Mouse (Mus musculus) kidney, postnatal 25 days (tissue): ENCODE measurements around the gene Gm26620.

Source experiments
- DNase-seq, 2 experiments: peaks; one replicate each; pipeline ENCODE4 v3.0.0; 2021; ENCODE audit warnings: mixed read lengths in 2 of 2

Gene Gm26620

DNA sequence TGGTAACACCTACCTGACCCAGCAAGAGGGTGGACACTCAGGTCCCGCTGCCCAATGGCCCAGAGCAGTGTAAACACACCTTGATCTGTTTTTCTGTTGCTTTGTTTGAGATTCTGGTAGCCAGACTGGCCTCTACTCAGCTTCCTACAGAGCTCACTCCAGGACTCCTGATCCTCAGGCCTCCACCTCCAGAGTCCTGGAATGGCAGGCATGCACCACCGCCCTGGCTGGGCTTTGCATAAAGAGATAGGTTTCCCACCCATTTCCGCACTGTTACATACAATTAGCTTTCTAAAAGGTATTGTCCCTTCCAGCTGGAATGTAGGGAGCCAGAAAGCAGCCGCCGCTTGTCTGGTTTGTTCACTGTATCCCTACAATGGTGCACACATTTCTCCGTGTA lies 13.5 kb upstream of the Gm26620 start:
- DNase-seq: no peak

DNA sequence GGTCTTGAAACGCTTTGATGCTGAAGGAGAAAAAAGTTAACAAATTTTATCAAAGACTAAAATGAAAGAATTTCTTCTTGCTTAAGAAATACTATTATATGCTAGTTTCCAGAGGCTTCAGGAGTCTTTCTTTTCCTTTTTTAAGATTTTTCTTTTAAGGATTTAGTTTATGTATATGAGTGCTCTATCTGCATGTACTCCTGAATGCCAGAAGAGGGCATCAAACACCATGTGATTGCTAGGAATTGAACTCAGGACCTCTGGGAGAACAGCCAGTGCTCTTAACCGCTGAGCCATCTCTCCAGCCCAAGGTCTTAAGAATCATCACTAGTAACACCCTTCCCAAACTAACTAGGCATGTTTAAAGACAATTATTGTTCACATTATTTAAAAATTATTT lies 12.9 kb upstream of the Gm26620 start:
- no peak for DNase-seq

DNA sequence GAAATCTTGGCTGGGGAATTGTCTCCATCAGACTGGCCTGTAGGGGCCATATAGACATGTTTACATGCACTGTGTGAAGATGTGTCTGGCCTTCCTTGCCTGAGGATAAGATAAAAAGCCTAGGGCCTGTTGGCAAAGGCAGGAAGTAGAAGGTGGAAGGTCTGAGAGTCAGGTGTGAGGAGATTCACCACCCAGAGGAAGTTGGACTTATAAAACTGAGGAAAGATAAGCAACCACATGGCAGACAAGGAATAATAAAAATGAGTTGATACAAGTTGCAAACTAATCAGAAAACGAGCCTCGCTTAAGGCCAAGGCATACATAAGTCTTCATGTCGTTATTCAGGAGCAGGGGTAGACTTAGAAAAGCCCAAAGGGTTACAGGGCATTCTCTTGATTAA lies 9.2 kb upstream of the Gm26620 start:
- DNase-seq: no peak

DNA sequence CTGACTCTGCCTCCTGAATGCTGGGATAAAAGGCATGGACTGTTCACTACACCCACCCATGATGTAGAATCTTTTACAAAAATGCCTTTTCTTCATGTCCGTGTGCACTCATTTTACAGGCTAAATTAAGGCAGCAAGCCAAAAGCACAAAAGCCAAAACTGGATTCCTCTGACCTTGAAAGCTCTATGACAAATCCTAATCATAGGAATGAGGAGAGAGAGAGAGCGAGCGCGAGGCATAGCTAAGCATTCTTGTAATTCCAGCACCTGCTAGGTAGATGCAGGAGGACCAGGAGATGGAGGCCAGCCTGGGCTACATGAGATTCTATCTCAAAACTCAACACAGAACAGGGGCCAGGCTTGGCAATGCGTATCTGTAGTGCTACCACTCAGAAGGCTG lies 8.0 kb upstream of the Gm26620 start:
- no peak for DNase-seq

DNA sequence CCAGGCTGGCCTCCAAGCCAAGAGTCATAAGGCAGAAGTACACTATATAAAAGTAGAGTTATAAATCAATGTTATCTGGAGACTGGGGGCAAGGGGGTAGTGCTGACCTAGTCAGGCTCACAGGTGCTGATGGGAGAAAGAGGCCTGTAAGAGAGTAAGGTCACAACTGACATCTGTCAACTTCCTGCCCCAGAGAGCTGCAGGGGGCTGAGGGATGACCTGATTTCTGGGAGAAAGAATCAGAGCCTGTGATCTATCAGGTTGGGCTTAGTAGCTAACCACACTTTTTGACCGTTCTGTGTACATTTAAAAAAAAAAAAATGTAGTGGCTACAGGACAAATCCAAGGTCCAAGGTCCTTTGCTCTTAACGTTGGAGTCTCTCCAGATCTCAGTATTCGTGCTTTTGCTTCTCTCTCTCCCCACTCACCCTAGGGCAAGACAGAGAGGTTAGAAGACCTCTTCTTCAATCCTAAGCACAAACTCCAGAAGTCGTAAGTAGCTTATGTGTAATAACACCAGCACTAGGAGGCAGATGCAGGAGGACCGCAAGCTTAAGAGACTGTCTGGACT lies 1.9 kb upstream of the Gm26620 start:
- DNase-seq: no peak

DNA sequence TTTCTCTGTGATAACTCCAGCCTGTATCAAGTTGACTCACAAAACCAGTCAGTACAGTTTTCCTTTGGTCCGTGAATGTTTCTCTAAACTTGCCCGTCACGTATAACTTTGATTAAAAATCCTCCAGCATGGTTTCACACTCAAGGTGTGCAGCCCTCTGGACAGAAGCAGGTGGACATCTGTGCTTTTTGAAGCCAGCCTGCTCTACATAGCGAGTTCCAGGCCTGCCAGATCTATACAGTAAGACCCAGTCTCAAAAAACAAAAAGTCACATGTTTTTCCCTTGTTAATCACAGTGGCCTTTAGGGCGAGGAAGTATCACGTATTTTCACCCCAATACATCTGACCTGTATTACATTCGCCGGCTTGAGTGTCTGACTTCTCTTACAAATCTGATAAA lies 475 bp upstream of the Gm26620 start:
- no peak for DNase-seq

DNA sequence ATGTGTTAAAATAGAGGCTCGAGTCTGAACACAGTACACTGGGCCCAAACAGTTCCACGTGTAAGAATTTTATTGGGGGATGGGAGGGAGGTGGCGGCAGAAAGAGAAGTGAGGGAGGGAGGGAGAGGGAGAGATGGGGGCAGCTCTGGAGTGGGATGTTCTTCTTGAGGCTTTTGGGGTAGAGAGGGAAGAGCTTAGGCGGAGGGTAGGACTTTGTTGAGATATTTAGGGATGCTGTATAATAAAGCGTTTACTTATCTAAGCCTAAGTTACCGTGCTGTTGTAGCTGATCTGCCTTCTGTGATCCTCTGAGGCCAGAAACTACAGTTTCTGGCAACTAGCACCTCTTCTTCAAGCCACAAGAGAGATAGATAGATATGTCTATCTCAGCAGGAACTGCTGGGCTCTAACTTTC lies 1.2 kb downstream of the Gm26620 start:
- DNase-seq: no peak

DNA sequence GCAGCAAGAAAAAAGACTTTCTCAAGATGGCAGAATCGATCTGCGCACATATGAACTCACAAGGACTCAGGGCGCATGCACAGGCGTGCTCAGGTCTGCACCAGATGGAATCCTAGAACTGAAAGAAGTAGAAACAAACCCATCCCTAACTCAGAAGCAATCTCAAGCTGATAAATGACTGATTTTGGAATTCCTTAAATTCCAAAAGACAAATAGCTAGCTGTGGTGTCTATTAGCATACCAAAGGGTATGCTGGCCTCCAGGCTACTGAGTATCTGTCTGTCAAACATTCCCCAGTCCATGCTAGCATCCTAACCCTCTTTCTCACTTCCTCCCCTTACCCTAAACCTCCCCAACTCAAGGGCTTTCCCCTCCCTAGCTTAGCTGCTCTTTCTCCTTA lies 4.4 kb downstream of the Gm26620 start:
- DNase-seq: no peak

DNA sequence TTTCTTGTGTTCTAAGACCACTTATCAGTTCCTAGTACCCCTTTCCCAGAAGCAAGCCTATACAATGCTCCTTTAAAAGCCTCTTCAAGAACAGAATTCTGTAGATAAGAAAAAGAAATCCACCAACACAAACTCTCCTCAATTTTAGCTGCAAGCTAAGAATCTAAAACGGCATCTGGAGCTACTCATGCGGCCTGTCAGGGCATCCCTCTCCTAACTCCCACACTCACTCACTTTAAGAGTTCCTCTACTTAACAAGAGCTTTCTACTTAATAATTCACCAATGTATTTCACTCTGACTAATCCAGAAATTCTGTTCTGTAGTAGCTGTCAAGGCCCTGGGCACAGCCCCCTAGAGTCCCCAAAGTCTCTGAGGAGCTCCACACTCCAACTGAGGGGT lies 6.8 kb downstream of the Gm26620 start:
- no peak for DNase-seq

DNA sequence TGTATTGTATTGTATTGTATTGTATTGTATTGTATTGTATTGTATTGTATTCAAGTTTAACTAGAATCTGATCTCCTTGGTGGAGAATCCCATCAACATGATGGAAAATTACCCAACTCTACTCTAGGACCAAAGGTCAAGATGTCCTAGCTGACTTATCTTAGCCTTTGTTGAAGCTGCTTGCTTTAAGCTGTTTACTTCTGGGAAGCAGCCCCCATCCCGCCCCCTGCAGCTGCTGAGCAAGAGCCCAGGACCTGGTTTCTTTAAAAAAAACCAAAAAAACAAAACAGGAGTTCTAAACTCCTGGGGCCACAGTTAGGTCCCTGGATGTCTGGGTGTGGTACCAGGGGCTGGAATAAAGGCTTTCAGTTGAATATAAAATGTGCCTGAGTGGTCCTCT lies 7.4 kb downstream of the Gm26620 start:
- DNase-seq: no peak

DNA sequence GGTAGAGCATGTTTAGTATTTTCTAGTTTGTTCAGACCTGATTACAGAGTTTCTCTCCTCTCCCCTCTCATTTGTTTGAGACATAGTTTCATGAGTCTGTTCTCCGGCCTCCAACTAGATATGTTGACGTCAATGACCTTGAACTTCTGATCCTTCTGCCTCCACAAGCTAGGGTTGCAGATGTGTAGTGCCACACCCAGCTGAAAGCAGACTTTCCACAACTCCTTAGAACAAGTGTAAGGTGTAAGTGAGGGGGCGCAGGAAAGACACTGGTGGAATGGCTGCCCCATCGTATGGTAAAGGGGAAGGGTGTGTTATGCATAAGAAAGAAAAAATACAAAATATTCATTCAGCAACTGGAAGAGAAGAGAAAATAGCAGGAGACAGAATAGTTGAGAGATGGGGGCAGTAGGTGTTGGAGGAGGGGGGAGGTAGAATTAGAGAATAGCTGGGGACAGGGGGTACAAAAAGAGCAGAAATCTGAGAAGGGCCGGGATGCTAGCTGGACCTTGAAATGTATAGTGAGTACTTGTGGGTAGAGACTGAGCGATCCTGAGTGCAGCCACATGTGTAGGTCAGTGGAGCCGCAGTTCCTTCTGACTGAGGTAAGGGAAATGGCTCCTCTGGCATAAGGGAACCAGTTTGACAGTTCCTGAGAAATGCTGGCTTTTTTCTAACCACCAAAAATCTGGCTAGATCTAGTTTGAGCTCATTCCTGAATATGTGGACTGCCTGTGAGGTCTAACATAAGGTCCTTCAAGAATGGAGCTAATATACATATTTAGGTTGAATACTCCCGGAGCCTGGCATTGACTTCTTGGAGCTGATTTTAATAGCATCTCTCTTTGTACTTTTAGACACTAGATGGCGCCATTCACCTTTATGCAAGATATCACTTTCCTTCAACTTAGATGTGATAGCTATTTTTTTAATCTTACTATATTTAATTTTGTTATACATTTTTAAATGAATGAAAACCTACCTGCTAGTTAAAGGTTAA lies 10.0 kb downstream of the Gm26620 start:
- DNase-seq: no peak

DNA sequence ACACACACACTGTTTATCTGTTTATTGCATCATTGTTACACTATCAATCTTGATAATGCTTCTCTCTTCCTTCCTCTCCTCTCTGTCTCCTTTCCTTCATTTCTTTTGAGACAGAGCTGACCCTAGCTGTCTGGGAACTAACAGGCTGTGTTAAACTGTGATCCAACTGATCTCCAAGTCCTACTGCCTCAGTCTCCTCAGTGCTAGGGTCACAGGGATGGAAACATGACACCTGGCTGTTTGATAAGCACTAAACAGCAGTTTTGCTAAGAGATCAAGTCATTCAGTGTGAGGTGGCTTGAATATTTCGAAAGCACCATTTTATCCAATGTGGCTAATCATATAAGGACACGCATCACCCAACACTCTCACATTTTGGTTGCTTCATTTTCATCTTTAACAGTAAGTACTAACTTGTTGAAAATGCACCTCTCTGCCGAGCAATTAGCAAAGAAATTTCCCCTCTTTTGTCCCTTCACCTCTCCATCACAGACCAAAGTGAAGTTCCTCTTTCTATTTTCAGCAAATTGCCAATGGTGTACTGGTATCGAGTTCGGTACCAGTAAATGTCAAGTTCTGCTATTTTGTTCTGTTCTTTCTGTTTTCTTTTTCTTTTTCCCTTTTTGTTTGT lies 11.9 kb downstream of the Gm26620 start:
- DNase-seq: no peak

DNA sequence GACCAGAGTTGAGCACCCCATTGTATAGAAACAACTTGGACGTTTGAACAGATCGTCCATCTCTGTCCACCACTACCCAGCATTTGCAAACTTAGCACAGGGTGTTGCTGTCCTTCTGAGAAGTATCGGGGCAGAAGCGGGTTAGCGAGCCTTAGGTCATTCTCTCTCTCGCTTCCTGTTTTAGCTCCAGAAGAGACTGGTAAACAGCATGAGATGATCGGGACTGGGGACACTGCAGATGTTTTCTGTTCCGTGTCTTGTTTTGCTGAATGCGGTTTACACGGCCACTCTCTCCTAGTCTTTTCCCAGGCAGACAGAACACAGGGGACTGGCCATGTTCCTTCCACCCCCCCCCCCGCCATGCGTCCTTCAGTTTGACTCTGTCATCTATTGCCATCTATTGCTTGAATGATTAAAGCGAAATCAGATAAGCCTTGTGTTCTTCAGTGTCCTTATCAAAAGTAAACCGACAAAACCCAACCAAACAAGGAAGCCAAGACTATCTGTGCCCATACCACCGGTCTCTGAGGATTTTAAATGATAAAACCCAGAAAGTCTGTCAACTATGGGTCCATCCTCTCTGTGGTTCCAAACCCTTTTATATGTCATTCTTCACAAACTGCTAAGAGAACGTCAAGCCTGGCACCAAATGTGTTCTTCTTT lies 13.7 kb downstream of the Gm26620 start:
- no peak for DNase-seq

DNA sequence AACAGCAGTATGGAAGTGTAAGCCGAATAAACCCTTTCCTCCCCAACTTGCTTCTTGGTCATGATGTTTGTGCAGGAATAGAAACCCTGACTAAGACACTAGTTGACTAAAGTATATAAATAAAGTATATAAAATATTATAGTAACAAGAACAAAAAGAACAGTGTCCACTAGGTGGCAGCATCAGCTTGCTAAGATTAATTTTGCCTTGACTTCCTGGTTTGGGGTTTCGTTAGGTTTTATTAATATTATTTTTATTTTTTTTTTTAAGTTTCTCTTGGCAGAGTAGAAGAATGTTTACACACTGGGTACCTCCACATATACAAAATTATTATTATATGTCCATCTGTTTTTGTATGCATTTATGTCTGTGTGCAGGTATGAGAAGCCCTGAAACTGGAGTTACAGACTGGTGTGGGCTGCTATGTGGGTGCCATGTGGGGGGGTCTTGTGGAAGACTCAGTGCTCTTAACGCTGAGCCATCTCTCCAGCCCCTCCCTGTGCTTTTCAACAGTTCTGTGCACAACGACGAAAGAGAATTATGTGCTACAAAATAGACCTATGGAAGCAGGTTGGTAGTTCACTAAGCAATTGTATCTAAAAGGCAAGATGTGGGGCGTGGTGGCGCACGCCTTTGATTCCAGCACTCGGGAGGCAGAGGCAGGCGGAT lies 16.1 kb downstream of the Gm26620 start:
- peak in 1 of 2 experiments; percentile 80 for DNase-seq

DNA sequence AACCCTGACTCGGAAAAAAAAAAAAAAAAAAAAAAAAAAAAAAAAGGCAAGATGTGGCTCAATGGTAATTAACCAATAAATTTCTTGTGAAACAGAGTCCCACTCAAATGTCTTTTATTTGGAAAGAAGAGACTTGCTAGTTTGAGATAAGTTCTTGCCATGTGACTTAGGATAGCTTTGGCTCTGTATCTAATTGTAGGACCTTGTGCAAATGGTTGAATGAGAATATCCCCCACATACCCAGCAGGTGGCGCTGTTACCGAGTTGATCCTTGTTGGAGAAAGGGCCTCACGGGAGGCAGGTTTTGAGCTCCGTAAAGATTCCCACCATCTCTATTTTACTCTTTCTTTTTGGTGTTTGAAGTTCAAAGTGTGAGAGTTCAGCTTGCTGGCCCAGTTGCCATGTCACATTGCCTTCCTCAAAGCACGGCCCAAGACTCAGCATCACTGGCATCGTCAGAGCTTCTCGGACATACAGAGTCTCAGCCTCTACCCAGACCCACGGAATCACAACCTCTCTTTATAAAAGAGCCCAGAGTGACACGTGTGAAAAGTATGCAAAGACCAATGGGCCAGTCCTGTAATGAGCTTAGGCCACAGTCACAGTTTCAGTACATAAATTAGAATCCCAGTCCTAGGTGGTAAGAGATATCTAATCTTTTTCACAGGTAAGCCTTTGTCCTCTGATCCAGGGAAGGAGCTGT lies 16.8 kb downstream of the Gm26620 start:
- peak; percentile 80 to 90 for DNase-seq

DNA sequence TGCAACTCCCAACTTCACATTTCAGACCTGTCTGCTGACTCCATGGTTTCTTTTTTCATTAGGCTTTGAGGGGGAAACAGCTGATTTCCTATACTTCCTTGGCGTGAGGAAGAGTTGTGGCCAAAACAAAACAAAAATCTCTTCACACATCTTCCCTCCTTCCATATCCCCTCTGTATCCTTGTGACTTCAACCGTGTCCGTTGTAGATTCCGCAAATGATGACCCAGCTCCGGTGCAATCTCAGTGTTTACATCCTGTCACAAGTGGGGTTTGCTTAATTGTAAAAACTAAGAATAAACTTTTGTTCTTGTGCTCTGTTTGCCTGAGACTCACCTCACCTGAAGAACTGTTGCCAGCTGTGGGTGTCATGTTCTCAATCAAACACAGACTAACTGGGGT lies 18.6 kb downstream of the Gm26620 start:
- no peak for DNase-seq

DNA sequence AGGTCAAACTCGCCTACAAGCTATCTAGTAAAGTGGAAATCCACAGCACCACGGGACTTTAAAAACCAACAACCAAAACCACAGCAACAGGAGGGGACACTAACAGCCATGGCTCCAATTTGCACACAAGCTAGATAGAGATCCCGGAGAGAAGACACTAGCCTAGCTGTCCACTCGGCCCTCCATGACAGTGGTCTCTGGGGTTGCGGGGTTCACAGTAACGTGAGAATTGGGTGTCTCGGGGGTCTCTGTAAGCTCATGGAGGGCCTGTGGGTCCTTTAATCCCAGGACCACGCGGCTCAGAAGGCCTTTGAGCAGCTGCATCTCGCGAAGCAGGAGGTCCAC lies 22.2 kb downstream of the Gm26620 start:
- no peak for DNase-seq

DNA sequence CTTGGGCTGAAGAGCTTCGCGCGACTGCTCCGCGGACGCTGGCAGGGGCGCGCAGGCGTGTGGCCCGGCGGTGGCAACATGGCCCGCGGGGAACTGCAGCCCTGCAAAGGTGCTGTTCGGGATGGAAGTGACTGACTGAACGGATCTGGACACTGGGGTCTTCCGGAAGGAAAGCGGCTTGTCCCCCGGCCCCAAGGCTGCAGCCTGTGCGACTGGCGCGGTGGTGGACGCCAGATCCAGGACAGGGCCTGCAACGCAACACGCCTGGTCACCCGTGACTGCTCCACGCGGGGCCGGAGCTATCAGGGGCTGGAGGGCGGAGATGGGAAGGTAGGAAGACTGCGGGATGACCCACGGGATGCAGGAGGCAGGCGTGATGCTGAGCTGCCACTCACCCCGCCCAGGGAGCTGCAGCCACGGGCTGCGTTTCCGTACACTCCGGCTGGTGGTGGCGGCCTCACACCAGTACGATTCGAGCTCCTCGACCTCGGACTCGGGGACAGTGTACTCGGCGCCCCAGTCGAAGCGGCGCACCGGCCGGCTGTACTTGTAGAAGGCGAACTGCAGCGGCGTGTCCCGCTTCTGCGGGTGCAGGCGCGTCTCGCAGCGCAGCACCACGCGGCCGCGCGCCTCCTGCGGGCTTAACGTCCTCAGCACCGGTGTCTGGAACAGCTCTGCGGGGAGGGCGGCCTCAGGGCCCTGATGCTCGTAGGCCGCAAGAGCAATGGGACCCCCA lies 22.8 kb downstream of the Gm26620 start:
- peak; percentile 28 to 57 for DNase-seq

DNA sequence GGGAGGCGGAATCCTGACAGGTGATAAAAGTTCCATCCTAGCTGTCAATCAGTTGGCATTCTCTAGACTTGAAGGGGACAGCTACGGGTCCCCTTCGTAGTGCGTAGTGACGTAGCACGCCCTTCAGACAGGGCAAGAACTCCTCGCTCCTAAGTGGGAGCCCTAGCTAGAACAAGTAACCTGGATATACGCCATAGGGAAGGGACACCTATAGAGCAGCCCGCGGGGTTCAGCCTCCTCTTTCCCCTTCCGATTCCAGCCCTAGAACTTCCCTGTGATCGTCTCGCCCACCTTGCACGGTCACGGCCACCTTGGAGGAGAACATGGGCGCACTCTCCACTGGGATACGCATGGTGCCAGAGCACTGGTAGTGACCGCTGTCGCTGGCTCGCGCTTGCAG lies 23.5 kb downstream of the Gm26620 start:
- DNase-seq: peak in 1 of 2 experiments; percentile 40

DNA sequence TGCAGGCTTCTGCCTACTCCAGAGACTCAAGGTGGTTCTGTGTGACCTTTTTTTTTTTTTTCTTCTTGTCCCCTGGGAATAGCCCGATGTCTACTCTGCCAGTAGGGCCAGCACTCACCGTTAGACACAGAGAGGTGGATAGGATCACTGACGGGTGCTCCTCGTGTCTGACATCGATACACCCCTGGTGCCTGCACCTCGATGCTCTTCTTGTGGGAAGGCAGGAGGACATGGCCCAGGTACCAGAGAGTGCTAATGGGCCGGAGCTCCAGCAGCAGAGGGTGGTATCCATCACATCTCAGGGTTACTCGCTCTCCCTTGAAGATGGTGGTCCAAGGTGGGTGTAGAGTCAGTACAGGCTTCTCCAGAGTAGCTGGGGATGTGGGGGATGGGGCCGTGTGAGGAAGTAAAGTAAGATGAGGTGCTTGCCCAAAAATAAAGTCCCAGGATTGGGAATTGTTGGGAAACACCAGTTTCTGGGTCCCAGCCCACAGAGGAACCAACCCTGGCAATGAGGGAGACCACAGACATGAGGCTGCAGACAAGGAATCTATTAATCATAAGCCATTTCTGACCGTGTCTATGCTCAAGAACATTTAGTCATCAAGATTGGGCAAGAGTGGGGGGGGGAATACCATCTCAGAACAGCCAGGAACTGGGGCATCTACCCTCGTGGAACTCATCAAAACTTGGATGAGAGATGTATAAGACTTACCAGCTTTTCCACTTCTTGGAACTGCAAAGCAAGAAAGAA lies 27.2 kb downstream of the Gm26620 start:
- no peak for DNase-seq
